Mouse (Mus musculus) gastrocnemius, adult 2 months (tissue): Measurements from ENCODE around the gene Aig1. TPM values are rescaled to one million over a fixed set of nuclear protein-coding genes. Genes with fewer than 3 reads are reported as not detected.
A peak's percentile ranks its signal among the peaks of the same experiment; 100 is the strongest.

Experiments
- DNase-seq: peaks from one replicate; pipeline ENCODE4 v3.0.0; 2022
- H3K27ac ChIP-seq: fragments of 200-600 bp; 2 replicates; pipeline ENCODE4 v1.8.1; 2022; ENCODE audit warnings: mild to moderate bottlenecking
- H3K4me3 ChIP-seq: fragments of 200-600 bp; 2 replicates; pipeline ENCODE4 v1.8.1; 2022; ENCODE audit warnings: mild to moderate bottlenecking, moderate library complexity
- CTCF ChIP-seq: fragments of 200-600 bp; IDR thresholded peaks from 2 replicates; pipeline ENCODE4 v1.8.1; 2022; ENCODE audit warnings: antibody characterized with exemption, mild to moderate bottlenecking, moderate library complexity
- intact Hi-C: fragments of 180-260 bp; cut with DNase I; formaldehyde crosslinking; loops from one replicate; pipeline ENCODE4 v1.15.1; 2025
- total RNA-seq, 2 experiments: library from RNA; stranded (reverse); gene quantifications; 2 replicates each; pipeline ENCODE4 v1.2.3; 2021

Aig1 gene
- total RNA-seq, 2 experiments from 2014 or later = 15.7 to 18.0 TPM

- Histone ChIP-seq H3K4me3 (no peak overlapping the region), H3K27ac (no peak overlapping the region; the same call in 1 of the 2 replicates)
- DNase-seq = no peak
- intact Hi-C loops = no loop called here
- no peak for TF ChIP-seq CTCF
These were observed 184.3 kb downstream of the Aig1 start for GRCm38 (mm10) chr10:13684452-13684851.

GRCm38 (mm10) chr10:13682565-13682964 lies 186.2 kb downstream of the Aig1 start:
- TF ChIP-seq CTCF = peak; percentile 49
- no peak for DNase-seq
- no peak overlapping the region for H3K27ac ChIP-seq
- intact Hi-C loops = no loop called here
- H3K4me3 ChIP-seq = no peak overlapping the region

- TF ChIP-seq CTCF = no peak
- Histone ChIP-seq H3K4me3 (no peak overlapping the region), H3K27ac (no peak overlapping the region)
- intact Hi-C loops = no loop called here
- DNase-seq = no peak
These were observed 191.3 kb downstream of the Aig1 start for GRCm38 (mm10) chr10:13677440-13677839.

- Histone ChIP-seq H3K4me3 (no peak overlapping the region), H3K27ac (no peak overlapping the region)
- intact Hi-C loops = no loop called here
- TF ChIP-seq CTCF = no peak
- DNase-seq = no peak
These were observed 193.8 kb downstream of the Aig1 start for GRCm38 (mm10) chr10:13675033-13675379.

DNA sequence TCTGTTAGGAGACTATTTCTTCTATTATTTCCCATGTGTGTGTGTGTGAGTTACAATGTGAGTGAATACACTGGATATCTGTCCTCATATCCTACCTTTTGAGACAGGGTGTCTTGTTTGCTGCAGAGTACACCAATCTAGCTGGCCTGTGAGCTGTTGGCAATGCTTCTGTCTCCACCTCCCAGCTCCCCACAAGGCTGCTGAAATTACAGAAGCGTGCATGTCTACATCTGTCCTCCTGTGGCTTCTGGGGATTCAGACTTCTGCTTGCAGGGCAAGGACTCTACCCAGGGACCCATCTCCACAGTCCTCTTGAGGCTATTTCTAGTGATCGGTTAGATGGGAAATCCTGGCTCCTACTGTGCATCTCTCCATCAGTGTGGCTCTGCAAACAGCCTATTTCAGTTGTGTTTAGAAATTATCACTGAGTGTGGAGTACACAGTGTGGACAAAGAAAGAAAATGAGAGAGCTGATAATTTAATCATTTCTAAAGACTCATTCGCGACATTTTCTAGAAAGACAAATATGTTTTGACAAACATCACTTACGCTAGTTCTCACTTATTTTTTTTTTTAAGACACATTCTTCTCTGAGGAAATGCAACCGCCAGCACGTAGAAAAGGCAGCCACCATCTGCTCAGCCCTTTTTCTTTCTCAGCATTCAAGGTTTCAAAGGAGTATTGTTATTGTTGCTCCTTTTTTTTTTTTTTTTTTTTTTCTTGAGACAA lies 194.3 kb downstream of the Aig1 start:
- TF ChIP-seq CTCF = no peak
- no peak overlapping the region for H3K4me3 ChIP-seq
- intact Hi-C loops = no loop called here
- H3K27ac ChIP-seq = no peak overlapping the region
- no peak for DNase-seq

GRCm38 (mm10) chr10:13667166-13667696 lies 201.5 kb downstream of the Aig1 start:
- intact Hi-C loops = no loop called here
- peak; percentile 47 for DNase-seq
- Histone ChIP-seq H3K27ac (peak overlapping the region; percentile 72), H3K4me3 (no peak overlapping the region)
- TF ChIP-seq CTCF = no peak

- intact Hi-C loops = no loop called here
- Histone ChIP-seq H3K4me3 (no peak overlapping the region), H3K27ac (no peak overlapping the region)
- no peak for DNase-seq
- TF ChIP-seq CTCF = no peak
These were observed 205.3 kb downstream of the Aig1 start for GRCm38 (mm10) chr10:13663476-13663875.

GRCm38 (mm10) chr10:13659778-13660177 lies 209.0 kb downstream of the Aig1 start:
- intact Hi-C loops = no loop called here
- DNase-seq = no peak
- no peak for TF ChIP-seq CTCF
- Histone ChIP-seq H3K4me3 (no peak overlapping the region), H3K27ac (no peak overlapping the region)

DNA sequence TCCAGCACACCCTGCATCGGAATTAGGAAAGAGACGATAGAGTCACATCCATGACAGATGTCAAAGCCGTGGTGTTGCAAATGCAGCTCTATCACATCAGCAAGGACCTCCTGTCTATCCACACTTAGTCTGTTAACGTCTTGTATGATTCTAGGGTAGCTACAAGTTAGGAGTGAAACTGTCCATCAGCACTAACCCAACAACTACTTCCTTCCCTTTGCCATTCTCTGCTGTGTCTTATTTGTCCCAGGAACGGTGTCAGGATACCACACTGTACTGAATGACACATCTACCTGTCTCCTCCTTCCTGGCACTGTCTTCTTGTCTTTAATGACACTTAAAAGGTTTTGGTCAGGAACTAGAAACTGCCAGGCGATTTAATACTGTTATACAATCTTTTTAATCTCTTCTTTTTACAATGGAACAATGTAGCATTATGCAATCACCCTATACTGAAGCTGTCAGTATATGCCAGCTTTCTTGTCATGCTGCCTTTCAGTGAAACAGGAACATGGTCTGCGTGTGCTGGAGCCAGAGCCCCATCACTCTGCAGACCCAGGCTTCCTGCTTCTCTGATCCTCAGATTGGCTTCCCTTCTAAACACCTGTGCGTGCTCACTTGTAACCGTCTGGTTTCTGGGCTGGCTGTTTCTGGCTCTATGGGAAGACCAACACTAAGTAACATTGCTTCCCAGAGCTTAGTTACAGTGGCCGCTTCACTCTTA lies 214.9 kb downstream of the Aig1 start:
- no peak overlapping the region for H3K27ac ChIP-seq
- no peak for DNase-seq
- no peak overlapping the region for H3K4me3 ChIP-seq
- TF ChIP-seq CTCF = no peak
- intact Hi-C loops = no loop called here

- TF ChIP-seq CTCF = no peak
- intact Hi-C loops = no loop called here
- Histone ChIP-seq H3K4me3 (no peak overlapping the region), H3K27ac (no peak overlapping the region)
- DNase-seq = no peak
These were observed 215.5 kb downstream of the Aig1 start for GRCm38 (mm10) chr10:13653326-13653725.

DNA sequence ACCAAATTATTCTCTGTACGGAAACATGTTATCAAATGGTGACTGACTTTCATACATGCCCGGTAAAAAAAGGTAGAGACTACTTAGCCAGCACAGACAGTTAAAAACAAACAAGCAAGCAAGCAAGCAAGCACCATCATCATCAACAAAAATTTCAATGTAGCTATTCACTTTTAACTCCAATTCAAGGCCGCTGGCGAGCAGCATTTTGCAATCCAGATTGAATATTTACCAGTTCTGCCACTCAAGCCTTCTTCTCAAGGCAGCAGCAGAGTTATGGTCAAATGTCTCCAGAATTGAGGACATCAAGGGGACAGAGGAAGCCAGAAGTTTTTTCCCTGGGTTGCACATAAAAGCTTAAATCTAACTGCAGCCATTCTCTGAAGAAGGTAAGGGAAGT lies 216.7 kb downstream of the Aig1 start:
- no peak overlapping the region for H3K4me3 ChIP-seq
- no peak overlapping the region for H3K27ac ChIP-seq
- no peak for DNase-seq
- intact Hi-C loops = no loop called here
- no peak for TF ChIP-seq CTCF

GRCm38 (mm10) chr10:13641750-13642149 lies 227.0 kb downstream of the Aig1 start:
- no peak for DNase-seq
- Histone ChIP-seq H3K27ac (no peak overlapping the region), H3K4me3 (no peak overlapping the region)
- TF ChIP-seq CTCF = peak; percentile 17; the same call in 1 of the 2 replicates
- intact Hi-C loops = no loop called here

- intact Hi-C loops = no loop called here
- Histone ChIP-seq H3K27ac (no peak overlapping the region), H3K4me3 (no peak overlapping the region)
- no peak for DNase-seq
- no peak for TF ChIP-seq CTCF
These were observed 237.0 kb downstream of the Aig1 start for GRCm38 (mm10) chr10:13631796-13632195.
